8 mouse cellular contexts compared by ENCODE assay signal in the genomic region with DNA sequence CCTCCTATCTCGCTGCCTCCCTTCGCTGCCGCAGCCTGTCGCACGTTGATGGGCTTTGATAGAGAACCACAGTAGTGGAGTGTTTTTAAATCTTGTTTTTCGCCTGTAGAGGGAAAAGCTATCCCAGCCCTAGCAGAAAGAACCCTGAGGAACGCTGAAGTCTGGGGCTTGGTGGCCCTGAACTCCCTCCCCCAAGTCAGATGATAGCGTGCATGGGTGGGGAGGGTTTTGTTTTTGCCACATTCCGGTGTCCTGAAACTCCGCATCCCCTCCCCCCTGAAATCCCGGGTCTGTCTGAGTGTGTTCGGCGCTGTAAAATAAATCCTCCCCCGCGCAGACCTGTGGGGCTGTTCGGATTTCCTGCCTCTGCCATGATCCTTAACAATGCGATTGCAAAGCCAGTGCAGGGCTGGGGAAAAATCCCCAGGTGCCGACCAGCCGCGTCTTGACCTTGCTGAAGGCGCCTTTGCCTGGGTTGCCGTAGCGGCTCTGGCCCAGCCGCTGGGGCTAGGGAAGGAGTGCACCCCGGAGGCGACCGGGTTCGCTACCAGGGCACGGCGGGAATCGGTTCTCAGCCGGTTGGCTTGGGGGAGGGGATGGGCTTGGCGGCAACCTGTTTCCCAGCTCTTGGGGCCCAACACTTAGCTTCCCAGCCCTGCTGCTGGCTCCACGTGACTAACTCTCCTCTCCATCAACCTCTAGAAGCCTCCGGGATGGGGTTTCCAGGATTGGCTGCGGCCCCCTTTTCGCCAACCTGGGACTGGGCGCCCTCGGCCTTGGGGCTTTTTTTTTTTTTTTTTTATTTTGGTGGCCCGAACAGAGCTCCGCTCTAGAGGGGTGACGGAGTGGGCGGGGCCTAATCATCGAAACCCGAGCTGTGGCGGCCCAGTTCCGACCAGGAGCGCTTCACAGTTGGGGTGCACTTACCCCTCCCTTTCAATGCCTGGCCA. TPM values are rescaled to one million over a fixed set of nuclear protein-coding genes. Genes with fewer than 3 reads are reported as not detected.
DNase-seq lines count a peak whose midpoint lies in the region; ATAC-seq lines count a peak whose summit lies in the region.

No protein-coding gene starts in this region.

- intact Hi-C loops in gastrocnemius, postnatal 14 days (cut with DNase I; ENCODE audit: low total_unique reads) = loop anchor here (10.0 kb wide), 1 partner anchor 272 kb away; no protein-coding TSS in a partner anchor

- peak overlapping the region; percentile 65 for H3K9ac ChIP-seq in heart, embryonic 12.5 days
- peak overlapping the region; percentile 74 for H3K9ac ChIP-seq in kidney, embryonic 15.5 days
- H3K9ac ChIP-seq in midbrain, embryonic 16.5 days (ENCODE audit: low read depth, low read length) = peak overlapping the region; percentile 97

- peak; percentile 29 for ATAC-seq in heart, embryonic 12.5 days (ENCODE audit: insufficient number of reproducible peaks, low FRiP score)
- ATAC-seq in kidney, embryonic 15.5 days (replicated peaks; ENCODE audit: low FRiP score) = peak; percentile 50
- peak; percentile 14 for ATAC-seq in midbrain, embryonic 16.5 days

- H3K4me3 ChIP-seq in heart, embryonic 12.5 days = peak overlapping the region; percentile 59
- H3K4me3 ChIP-seq in kidney, embryonic 15.5 days (replicated peaks) = peak overlapping the region; percentile 66
- peak overlapping the region; percentile 85 for H3K4me3 ChIP-seq in midbrain, embryonic 16.5 days (ENCODE audit: low read depth, low read length)

- H3K9me3 ChIP-seq in heart, embryonic 12.5 days (replicated peaks) = no peaks in the 10 kb centered on the region
- no peaks in the 10 kb centered on the region for H3K9me3 ChIP-seq in kidney, embryonic 15.5 days (replicated peaks)
- H3K9me3 ChIP-seq in midbrain, embryonic 16.5 days (replicated peaks; ENCODE audit: control insufficient read depth, low read length, poor library complexity, severe bottlenecking) = no peaks in the 10 kb centered on the region; the same call in 1 of the 2 replicates

- H3K4me2 ChIP-seq in heart, embryonic 12.5 days = peak overlapping the region; percentile 87
- peak overlapping the region; percentile 95 for H3K4me2 ChIP-seq in kidney, embryonic 15.5 days
- H3K4me2 ChIP-seq in midbrain, embryonic 16.5 days (ENCODE audit: low read length) = peak overlapping the region; percentile 91

- peak; percentile 39 for DNase-seq in gastrocnemius, postnatal 14 days
- no peak for DNase-seq in gastrocnemius, postnatal 25 days
- DNase-seq in embryo, embryonic 10.5 days (ENCODE audit: low spot score) = peak; percentile 83
- DNase-seq in liver = peak; percentile 23
- peak; percentile 62 for DNase-seq in telencephalon, adult 2 months (ENCODE audit: low read depth, low spot score)

- no peaks in the 10 kb centered on the region for H3K36me3 ChIP-seq in heart, embryonic 12.5 days
- H3K36me3 ChIP-seq in kidney, embryonic 15.5 days = no peaks in the 10 kb centered on the region
- H3K36me3 ChIP-seq in midbrain, embryonic 16.5 days (ENCODE audit: control insufficient read depth, insufficient read depth, low read length) = no peaks in the 10 kb centered on the region

- H3K27me3 ChIP-seq in heart, embryonic 12.5 days (replicated peaks) = peaks cover 37% of the 10 kb centered on the region
- H3K27me3 ChIP-seq in kidney, embryonic 15.5 days = peaks cover 18% of the 10 kb centered on the region; the same call in 1 of the 2 replicates
- no peaks in the 10 kb centered on the region; the same call in 1 of the 2 replicates for H3K27me3 ChIP-seq in midbrain, embryonic 16.5 days (ENCODE audit: control insufficient read depth, insufficient read depth, low read depth, low read length)

- peaks cover 15% of the 10 kb centered on the region for H3K4me1 ChIP-seq in heart, embryonic 12.5 days (replicated peaks)
- peaks cover 44% of the 10 kb centered on the region for H3K4me1 ChIP-seq in kidney, embryonic 15.5 days
- H3K4me1 ChIP-seq in midbrain, embryonic 16.5 days (ENCODE audit: control insufficient read depth, insufficient read depth, low read length) = peaks cover 17% of the 10 kb centered on the region

- no peak overlapping the region for H3K27ac ChIP-seq in heart, embryonic 12.5 days (ENCODE audit: poor library complexity, severe bottlenecking)
- peak overlapping the region; percentile 92 for H3K27ac ChIP-seq in kidney, embryonic 15.5 days
- peak overlapping the region; percentile 98 for H3K27ac ChIP-seq in midbrain, embryonic 16.5 days (ENCODE audit: low read length)

- under 1% methylated on average over 47 of the region's 48 CpGs for WGBS in heart, embryonic 12.5 days
- WGBS in kidney, embryonic 15.5 days = under 1% methylated on average over 48 of the region's 48 CpGs
- WGBS in midbrain, embryonic 16.5 days = under 1% methylated on average over 47 of the region's 48 CpGs

RNA-seq across cellular contexts. Expression of gene Tenm4, which starts 41.8 kb away (rescaled TPM):
- total RNA-seq in gastrocnemius, postnatal 14 days (2021) = 1 to 10 TPM; 3.9 to 6.5 TPM
- total RNA-seq in gastrocnemius, postnatal 25 days (2021) = 1 to 10 TPM; 1.1 to 5.7 TPM
- 9.9 and 10.2 TPM in 2 replicates for polyA plus RNA-seq in heart, embryonic 12.5 days (2016; fragmentation: Nextera tagmentation; extraction: Ambion mirVana)
- 36.4 and 42.7 TPM in 2 replicates for polyA plus RNA-seq in kidney, embryonic 15.5 days (2015; fragmentation: Nextera tagmentation; extraction: Ambion mirVana)
- 41.4 and 53.4 TPM in 2 replicates for polyA plus RNA-seq in midbrain, embryonic 16.5 days (2015; fragmentation: Nextera tagmentation; extraction: Ambion mirVana)
